Mouse (Mus musculus): Measurements from ENCODE around the gene Olfr576. TPM values are rescaled to one million over a fixed set of nuclear protein-coding genes. Genes with fewer than 3 reads are reported as not detected.

Olfr576 gene
- polyA plus RNA-seq, 1 experiment from 2014 or later, result not detected

- Histone ChIP-seq H3K9ac (ENCODE audit: low read depth, low read length) (no peak overlapping the region), H3K27me3 (replicated peaks; ENCODE audit: control insufficient read depth, insufficient read depth, low read length) (no peaks in the 10 kb centered on the region), H3K4me2 (replicated peaks; ENCODE audit: low read depth) (no peak overlapping the region), H3K4me1 (replicated peaks; ENCODE audit: control insufficient read depth, insufficient read depth, low read length) (no peaks in the 10 kb centered on the region), H3K9me3 (ENCODE audit: control insufficient read depth) (no peaks in the 10 kb centered on the region), H3K36me3 (ENCODE audit: control insufficient read depth, insufficient read depth) (no peaks in the 10 kb centered on the region), H3K4me3 (ENCODE audit: low read depth, low read length) (no peak overlapping the region), H3K27ac (ENCODE audit: low read depth, low read length) (no peak overlapping the region)
- no peak for ATAC-seq
- WGBS, result 68% methylated on average over 3 of the region's 3 CpGs
- TF ChIP-seq CTCF (IDR thresholded peaks at IDR 0.05; ENCODE audit: low read depth), result no peak
Measured at GRCm38 (mm10) chr7:102927105-102927504, 35.4 kb upstream of the Olfr576 start.

GRCm38 (mm10) chr7:102942475-102942874 is 20.0 kb upstream of the Olfr576 start, which contains the start of gene Olfr573-ps1:
TSS of gene Olfr573-ps1 (minus strand) at chr7:102942575.
- WGBS, result 70% methylated on average over 2 of the region's 2 CpGs
- TF ChIP-seq CTCF (IDR thresholded peaks at IDR 0.05; ENCODE audit: low read depth), result no peak
- no peaks in the 10 kb centered on the region for H3K27me3 ChIP-seq (replicated peaks; ENCODE audit: control insufficient read depth, insufficient read depth, low read length)
- no peaks in the 10 kb centered on the region for H3K36me3 ChIP-seq (ENCODE audit: control insufficient read depth, insufficient read depth)
- no peak within 1 kb of the TSS for H3K27ac ChIP-seq (ENCODE audit: low read depth, low read length)
- no peaks in the 10 kb centered on the region for H3K9me3 ChIP-seq (ENCODE audit: control insufficient read depth)
- no peaks in the 10 kb centered on the region for H3K4me1 ChIP-seq (replicated peaks; ENCODE audit: control insufficient read depth, insufficient read depth, low read length)
- no peak within 1 kb of the TSS for H3K9ac ChIP-seq (ENCODE audit: low read depth, low read length)
- ATAC-seq, result no peak
- no peak within 1 kb of the TSS for H3K4me2 ChIP-seq (replicated peaks; ENCODE audit: low read depth)
- no peak within 1 kb of the TSS for H3K4me3 ChIP-seq (ENCODE audit: low read depth, low read length)

- Histone ChIP-seq H3K9ac (ENCODE audit: low read depth, low read length) (no peak overlapping the region), H3K9me3 (ENCODE audit: control insufficient read depth) (no peaks in the 10 kb centered on the region), H3K27ac (ENCODE audit: low read depth, low read length) (no peak overlapping the region), H3K4me3 (ENCODE audit: low read depth, low read length) (no peak overlapping the region), H3K4me2 (replicated peaks; ENCODE audit: low read depth) (no peak overlapping the region), H3K36me3 (ENCODE audit: control insufficient read depth, insufficient read depth) (no peaks in the 10 kb centered on the region), H3K4me1 (replicated peaks; ENCODE audit: control insufficient read depth, insufficient read depth, low read length) (no peaks in the 10 kb centered on the region), H3K27me3 (replicated peaks; ENCODE audit: control insufficient read depth, insufficient read depth, low read length) (no peaks in the 10 kb centered on the region)
- TF ChIP-seq CTCF (IDR thresholded peaks at IDR 0.05; ENCODE audit: low read depth), result no peak
- no peak for ATAC-seq
- WGBS, result 86% methylated on average over 1 of the region's 1 CpGs
Measured at GRCm38 (mm10) chr7:102943417-102943816, 19.0 kb upstream of the Olfr576 start.

- H3K4me1 ChIP-seq (replicated peaks; ENCODE audit: control insufficient read depth, insufficient read depth, low read length), result no peaks in the 10 kb centered on the region
- no peak for ATAC-seq
- no peak within 1 kb of the TSS for H3K27ac ChIP-seq (ENCODE audit: low read depth, low read length)
- H3K9ac ChIP-seq (ENCODE audit: low read depth, low read length), result no peak within 1 kb of the TSS
- 87% methylated on average over 1 of the region's 1 CpGs for WGBS
- no peaks in the 10 kb centered on the region for H3K27me3 ChIP-seq (replicated peaks; ENCODE audit: control insufficient read depth, insufficient read depth, low read length)
- no peak for TF ChIP-seq CTCF (IDR thresholded peaks at IDR 0.05; ENCODE audit: low read depth)
- no peak within 1 kb of the TSS for H3K4me2 ChIP-seq (replicated peaks; ENCODE audit: low read depth)
- H3K36me3 ChIP-seq (ENCODE audit: control insufficient read depth, insufficient read depth), result no peaks in the 10 kb centered on the region
- no peak within 1 kb of the TSS for H3K4me3 ChIP-seq (ENCODE audit: low read depth, low read length)
- no peaks in the 10 kb centered on the region for H3K9me3 ChIP-seq (ENCODE audit: control insufficient read depth)
Measured at GRCm38 (mm10) chr7:102948167-102948566, 14.3 kb upstream of the Olfr576 start, which contains the start of gene Olfr574. TSS of gene Olfr574 (plus strand) at chr7:102948467.

- ATAC-seq, result no peak
- H3K36me3 ChIP-seq (ENCODE audit: control insufficient read depth, insufficient read depth), result no peaks in the 10 kb centered on the region
- no peaks in the 10 kb centered on the region for H3K9me3 ChIP-seq (ENCODE audit: control insufficient read depth)
- 32% methylated on average over 1 of the region's 1 CpGs for WGBS
- no peaks in the 10 kb centered on the region for H3K4me1 ChIP-seq (replicated peaks; ENCODE audit: control insufficient read depth, insufficient read depth, low read length)
- H3K4me2 ChIP-seq (replicated peaks; ENCODE audit: low read depth), result no peak overlapping the region
- H3K9ac ChIP-seq (ENCODE audit: low read depth, low read length), result no peak overlapping the region
- H3K27me3 ChIP-seq (replicated peaks; ENCODE audit: control insufficient read depth, insufficient read depth, low read length), result no peaks in the 10 kb centered on the region
- H3K4me3 ChIP-seq (ENCODE audit: low read depth, low read length), result no peak overlapping the region
- no peak for TF ChIP-seq CTCF (IDR thresholded peaks at IDR 0.05; ENCODE audit: low read depth)
- no peak overlapping the region for H3K27ac ChIP-seq (ENCODE audit: low read depth, low read length)
Measured at GRCm38 (mm10) chr7:102950732-102951131, 11.7 kb upstream of the Olfr576 start.

GRCm38 (mm10) chr7:102958137-102958536 is 4.3 kb upstream of the Olfr576 start:
- Histone ChIP-seq H3K4me1 (replicated peaks; ENCODE audit: control insufficient read depth, insufficient read depth, low read length) (no peaks in the 10 kb centered on the region), H3K4me3 (ENCODE audit: low read depth, low read length) (no peak overlapping the region), H3K36me3 (ENCODE audit: control insufficient read depth, insufficient read depth) (no peaks in the 10 kb centered on the region), H3K27ac (ENCODE audit: low read depth, low read length) (no peak overlapping the region), H3K9me3 (ENCODE audit: control insufficient read depth) (no peaks in the 10 kb centered on the region), H3K27me3 (replicated peaks; ENCODE audit: control insufficient read depth, insufficient read depth, low read length) (no peaks in the 10 kb centered on the region), H3K4me2 (replicated peaks; ENCODE audit: low read depth) (no peak overlapping the region), H3K9ac (ENCODE audit: low read depth, low read length) (no peak overlapping the region)
- WGBS, result 69% methylated on average over 3 of the region's 3 CpGs
- no peak for ATAC-seq
- TF ChIP-seq CTCF (IDR thresholded peaks at IDR 0.05; ENCODE audit: low read depth), result no peak

GRCm38 (mm10) chr7:102958593-102958992 is 3.9 kb upstream of the Olfr576 start, which contains the start of gene Olfr575:
TSS of gene Olfr575 (minus strand) at chr7:102958775.
- H3K27me3 ChIP-seq (replicated peaks; ENCODE audit: control insufficient read depth, insufficient read depth, low read length), result no peaks in the 10 kb centered on the region
- no peak within 1 kb of the TSS for H3K9ac ChIP-seq (ENCODE audit: low read depth, low read length)
- H3K36me3 ChIP-seq (ENCODE audit: control insufficient read depth, insufficient read depth), result no peaks in the 10 kb centered on the region
- H3K4me3 ChIP-seq (ENCODE audit: low read depth, low read length), result no peak within 1 kb of the TSS
- TF ChIP-seq CTCF (IDR thresholded peaks at IDR 0.05; ENCODE audit: low read depth), result no peak
- no peak within 1 kb of the TSS for H3K27ac ChIP-seq (ENCODE audit: low read depth, low read length)
- H3K4me1 ChIP-seq (replicated peaks; ENCODE audit: control insufficient read depth, insufficient read depth, low read length), result no peaks in the 10 kb centered on the region
- 47% methylated on average over 1 of the region's 1 CpGs for WGBS
- no peaks in the 10 kb centered on the region for H3K9me3 ChIP-seq (ENCODE audit: control insufficient read depth)
- no peak within 1 kb of the TSS for H3K4me2 ChIP-seq (replicated peaks; ENCODE audit: low read depth)
- no peak for ATAC-seq

Measured in intestine, postnatal 0 days (tissue).